Mouse (Mus musculus) stomach, embryonic 16.5 days (tissue): ENCODE data around the gene Arhgap24. TPM values are rescaled to one million over a fixed set of nuclear protein-coding genes. Genes with fewer than 3 reads are reported as not detected.

Source experiments
- ATAC-seq: fragments of 200-750 bp; cut with Nextera tagmentation; 2 replicates; pipeline ENCODE4 v1.8.0; 2017; ENCODE audit warnings: moderate number of reproducible peaks, moderate TSS enrichment; ENCODE audit not compliant: insufficient read depth, low FRiP score
- H3K27ac ChIP-seq: fragments of 300-500 bp; sonication (generic); 2 replicates; pipeline ENCODE4 v1.5.1; 2014; ENCODE audit warnings: low read length
- H3K27me3 ChIP-seq: fragments of 300-500 bp; sonication (generic); 2 replicates; pipeline ENCODE4 v1.6.1; 2014; ENCODE audit warnings: low read length, control low read depth, mixed read lengths; ENCODE audit not compliant: control insufficient read depth, insufficient read depth
- H3K36me3 ChIP-seq: fragments of 300-500 bp; sonication (generic); 2 replicates; pipeline ENCODE4 v1.6.1; 2014; ENCODE audit warnings: low read length; ENCODE audit not compliant: control insufficient read depth, insufficient read depth
- H3K4me1 ChIP-seq: fragments of 300-500 bp; sonication (generic); 2 replicates; pipeline ENCODE4 v1.6.1; 2014; ENCODE audit warnings: low read length, control low read depth, mixed read lengths; ENCODE audit not compliant: control insufficient read depth, insufficient read depth
- H3K4me2 ChIP-seq: fragments of 300-500 bp; sonication (generic); 2 replicates; pipeline ENCODE4 v1.6.1; 2014; ENCODE audit warnings: low read depth, low read length, mixed read lengths
- H3K4me3 ChIP-seq: fragments of 300-500 bp; sonication (generic); replicated peaks from 2 replicates; pipeline ENCODE4 v1.5.1; 2014; ENCODE audit warnings: mild to moderate bottlenecking, low read length
- H3K9ac ChIP-seq: fragments of 300-500 bp; sonication (generic); 2 replicates; pipeline ENCODE4 v1.6.1; 2014; ENCODE audit warnings: low read length
- H3K9me3 ChIP-seq: fragments of 300-500 bp; sonication (generic); replicated peaks from 2 replicates; pipeline ENCODE4 v1.6.1; 2016; ENCODE audit warnings: low read length, control low read depth; ENCODE audit not compliant: control insufficient read depth
- WGBS: fragments of 180-500 bp; shearing (Covaris S2); extraction: QIAGEN DNeasy Blood & Tissue Kit; methylation state at CpG from one replicate; pipeline ENCODE4 v1.1.7; 2014; 5-methylcytosine and 5-hydroxymethylcytosine counted together
- polyA plus RNA-seq: library from polyadenylated mRNA; unstranded; fragments of >200 nt; fragmentation: Nextera tagmentation; extraction: Ambion mirVana; gene quantifications from 2 replicates; pipeline ENCODE4 v1.2.1, GENCODE M21; 2015

The Arhgap24 gene
- polyA plus RNA-seq, 1 experiment from 2014 or later, result 29.6 TPM

GRCm38 (mm10) chr5:102813271-102813670, 332.1 kb downstream of the Arhgap24 start:
- Histone ChIP-seq H3K4me3 (no peak overlapping the region), H3K36me3 (no peaks in the 10 kb centered on the region), H3K27ac (no peak overlapping the region), H3K9ac (no peak overlapping the region), H3K4me2 (no peak overlapping the region), H3K9me3 (no peaks in the 10 kb centered on the region), H3K4me1 (no peaks in the 10 kb centered on the region), H3K27me3 (no peaks in the 10 kb centered on the region)
- WGBS, result 60% methylated on average over 3 of the region's 3 CpGs
- ATAC-seq, result no peak

GRCm38 (mm10) chr5:102817641-102818040, 336.4 kb downstream of the Arhgap24 start:
- Histone ChIP-seq H3K9ac (no peak overlapping the region), H3K27me3 (no peaks in the 10 kb centered on the region), H3K4me3 (no peak overlapping the region), H3K4me2 (no peak overlapping the region), H3K4me1 (no peaks in the 10 kb centered on the region), H3K27ac (no peak overlapping the region), H3K36me3 (no peaks in the 10 kb centered on the region), H3K9me3 (no peaks in the 10 kb centered on the region)
- 67% methylated on average over 7 of the region's 7 CpGs for WGBS
- no peak for ATAC-seq

GRCm38 (mm10) chr5:102825538-102825937, 344.3 kb downstream of the Arhgap24 start:
- H3K27me3 ChIP-seq, result no peaks in the 10 kb centered on the region
- ATAC-seq, result peak; percentile 68; the same call in 1 of the 2 replicates
- no peaks in the 10 kb centered on the region for H3K9me3 ChIP-seq
- peak overlapping the region; percentile 32; the same call in 1 of the 2 replicates for H3K4me2 ChIP-seq
- H3K4me3 ChIP-seq, result no peak overlapping the region
- peak overlapping the region; percentile 74 for H3K27ac ChIP-seq
- no peaks in the 10 kb centered on the region for H3K36me3 ChIP-seq
- H3K9ac ChIP-seq, result no peak overlapping the region
- H3K4me1 ChIP-seq, result peaks cover 3% of the 10 kb centered on the region; the same call in 1 of the 2 replicates
- 54% methylated on average over 8 of the region's 8 CpGs for WGBS

- Histone ChIP-seq H3K4me3 (no peak overlapping the region), H3K9ac (no peak overlapping the region), H3K36me3 (no peaks in the 10 kb centered on the region), H3K9me3 (no peaks in the 10 kb centered on the region), H3K27ac (no peak overlapping the region), H3K27me3 (no peaks in the 10 kb centered on the region), H3K4me1 (0 out of 2 replicates have a peak, but pooled peaks cover 2% of the 10 kb centered on the region), H3K4me2 (no peak overlapping the region)
- no peak for ATAC-seq
- 41% methylated on average over 4 of the region's 4 CpGs for WGBS
Observed at GRCm38 (mm10) chr5:102839071-102839470, 357.9 kb downstream of the Arhgap24 start.

GRCm38 (mm10) chr5:102843934-102844709, 362.9 kb downstream of the Arhgap24 start:
- Histone ChIP-seq H3K4me3 (no peak overlapping the region), H3K4me2 (no peak overlapping the region), H3K36me3 (no peaks in the 10 kb centered on the region), H3K4me1 (peaks cover 18% of the 10 kb centered on the region; the same call in 1 of the 2 replicates), H3K27ac (peak overlapping the region; percentile 66; the same call in 1 of the 2 replicates), H3K27me3 (no peaks in the 10 kb centered on the region), H3K9me3 (no peaks in the 10 kb centered on the region), H3K9ac (no peak overlapping the region)
- WGBS, result 30% methylated on average over 5 of the region's 5 CpGs
- ATAC-seq, result peak; percentile 48; the same call in 1 of the 2 replicates

- WGBS, result under 1% methylated on average over 21 of the region's 21 CpGs
- Histone ChIP-seq H3K4me2 (peak overlapping the region; percentile 58), H3K27ac (peak overlapping the region; percentile 66), H3K4me1 (peaks cover 18% of the 10 kb centered on the region; the same call in 1 of the 2 replicates), H3K4me3 (peak overlapping the region; percentile 45), H3K36me3 (no peaks in the 10 kb centered on the region), H3K27me3 (no peaks in the 10 kb centered on the region), H3K9ac (peak overlapping the region; percentile 64), H3K9me3 (no peaks in the 10 kb centered on the region)
- ATAC-seq, result peak; percentile 90
Observed at GRCm38 (mm10) chr5:102844731-102845598, 363.8 kb downstream of the Arhgap24 start.

GRCm38 (mm10) chr5:102845800-102846199, 364.6 kb downstream of the Arhgap24 start:
- Histone ChIP-seq H3K4me3 (peak overlapping the region; percentile 45; the same call in 1 of the 2 replicates), H3K27ac (peak overlapping the region; percentile 66), H3K4me1 (peaks cover 18% of the 10 kb centered on the region; the same call in 1 of the 2 replicates), H3K36me3 (no peaks in the 10 kb centered on the region), H3K9me3 (no peaks in the 10 kb centered on the region), H3K9ac (peak overlapping the region; percentile 27; the same call in 1 of the 2 replicates), H3K27me3 (no peaks in the 10 kb centered on the region), H3K4me2 (peak overlapping the region; percentile 58)
- 24% methylated on average over 11 of the region's 11 CpGs for WGBS
- ATAC-seq, result no peak

GRCm38 (mm10) chr5:102847859-102848258, 366.7 kb downstream of the Arhgap24 start:
- no peaks in the 10 kb centered on the region for H3K27me3 ChIP-seq
- H3K36me3 ChIP-seq, result no peaks in the 10 kb centered on the region
- no peak overlapping the region; the same call in 1 of the 2 replicates for H3K27ac ChIP-seq
- peaks cover 18% of the 10 kb centered on the region; the same call in 1 of the 2 replicates for H3K4me1 ChIP-seq
- no peak for ATAC-seq
- no peak overlapping the region for H3K9ac ChIP-seq
- H3K4me3 ChIP-seq, result no peak overlapping the region
- 56% methylated on average over 4 of the region's 4 CpGs for WGBS
- no peaks in the 10 kb centered on the region for H3K9me3 ChIP-seq
- no peak overlapping the region for H3K4me2 ChIP-seq
